In the genomic region with DNA sequence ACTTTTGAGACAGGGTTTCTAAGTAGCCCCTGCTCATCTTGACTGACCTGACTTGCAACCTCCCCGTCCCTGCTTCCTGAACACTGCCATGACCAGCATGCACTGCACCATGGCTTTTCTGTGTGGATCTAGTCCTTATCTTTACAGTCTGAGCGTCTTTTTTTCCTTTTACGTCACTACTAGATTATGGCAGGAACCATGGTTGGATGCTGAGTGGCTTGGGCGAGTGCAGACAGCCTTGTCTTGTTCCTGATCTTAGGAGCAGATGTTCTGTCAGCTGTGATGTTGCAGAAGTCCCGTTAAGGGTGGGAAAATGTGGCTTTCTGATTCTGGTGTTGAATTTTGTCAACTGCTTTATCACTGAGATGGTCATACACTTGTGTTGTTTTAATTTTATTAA, we compare ENCODE assay signal across 8 mouse cellular contexts. TPM values are rescaled to one million over a fixed set of nuclear protein-coding genes. Genes with fewer than 3 reads are reported as not detected.
A peak's percentile ranks its signal among the peaks of the same experiment; 100 is the strongest.
DNase-seq lines count a peak whose midpoint lies in the region; ATAC-seq and TF ChIP-seq lines count a peak whose summit lies in the region.

No protein-coding gene starts in this region.

- H3K27ac ChIP-seq in ES-Bruce4 (ENCODE audit: insufficient read depth, low read length), result peak overlapping the region; percentile 98

- H3K9ac ChIP-seq in ES-Bruce4 (ENCODE audit: low read depth, poor library complexity, severe bottlenecking), result no peak overlapping the region; the same call in 1 of the 2 replicates

- intact Hi-C loops in left cerebral cortex, postnatal 4 days (cut with DNase I), result no loop called here

- H3K4me3 ChIP-seq in ES-Bruce4 (ENCODE audit: low read depth, low read length), result no peak overlapping the region

- H3K4me1 ChIP-seq in ES-Bruce4 (ENCODE audit: control insufficient read depth, insufficient read depth, low read length), result peaks cover 9% of the 10 kb centered on the region

- peaks cover 21% of the 10 kb centered on the region for H3K9me3 ChIP-seq in ES-Bruce4 (replicated peaks; ENCODE audit: control insufficient read depth, insufficient read depth, low read length, poor library complexity, severe bottlenecking)

- ATAC-seq in megakaryocyte progenitor cell, adult 5-6 weeks (replicated peaks; ENCODE audit: poor library complexity), result peak; percentile 66

- no peak for TF ChIP-seq EP300 in ES-Bruce4 (IDR thresholded peaks at IDR 0.05; ENCODE audit: insufficient read depth, low read depth, low read length)

- TF ChIP-seq CTCF in ES-Bruce4 (IDR thresholded peaks at IDR 0.05; ENCODE audit: low read depth, low read length), result no peak

- DNase-seq in c-Kit-positive CD71-positive TER-119-positive erythroid progenitor cells, embryonic 14.5 days (ENCODE audit: low spot score), result peak; percentile 16
- peak; percentile 49 for DNase-seq in heart, postnatal 4 days
- DNase-seq in left cerebral cortex, postnatal 4 days, result no peak
- DNase-seq in cerebellum, adult 18-20 months, result no peak
- no peak for DNase-seq in spleen, postnatal 10 days (ENCODE audit: low spot score in 2 of 2)
- no peak for DNase-seq in cerebellum, postnatal 4 days (ENCODE audit: low spot score in 2 of 2)

- no peaks in the 10 kb centered on the region for H3K27me3 ChIP-seq in ES-Bruce4 (ENCODE audit: control insufficient read depth, insufficient read depth, low read length, poor library complexity, severe bottlenecking)

- H3K36me3 ChIP-seq in ES-Bruce4 (ENCODE audit: control insufficient read depth, insufficient read depth, low read length, poor library complexity, severe bottlenecking), result peaks cover 4% of the 10 kb centered on the region

- no peak for TF ChIP-seq POLR2A in ES-Bruce4 (IDR thresholded peaks at IDR 0.05; ENCODE audit: insufficient read depth, low read length)

RNA-seq across cellular contexts. Expression of gene Trak1, which starts 34.1 kb away (rescaled TPM):
- 40.3 and 44.1 TPM in 2 replicates for polyA plus RNA-seq in ES-Bruce4 (2011; ENCODE audit: insufficient read depth, insufficient read length, low read depth, missing spikeins)
- total RNA-seq in heart, postnatal 4 days (2021), result 100 to 1,000 TPM; 288 to 301 TPM
- total RNA-seq in megakaryocyte progenitor cell, adult 5-6 weeks (2015), result 30.2 and 33.4 TPM in 2 replicates
- 21.0 and 24.0 TPM in 2 replicates for total RNA-seq in megakaryocyte progenitor cell, adult 5-6 weeks (2017)
- 100 to 1,000 TPM; 208 to 215 TPM for total RNA-seq in left cerebral cortex, postnatal 4 days (2021)

RNA-seq across cellular contexts. Expression of gene Ulk4, which starts 54.4 kb away (rescaled TPM):
- polyA plus RNA-seq in ES-Bruce4 (2011; ENCODE audit: insufficient read depth, insufficient read length, low read depth, missing spikeins), result 3.1 and 3.3 TPM in 2 replicates
- total RNA-seq in heart, postnatal 4 days (2021), result 1 to 10 TPM; 2.5 to 2.7 TPM
- 0.25 and 0.68 TPM in 2 replicates for total RNA-seq in megakaryocyte progenitor cell, adult 5-6 weeks (2015)
- 2.8 and 4.7 TPM in 2 replicates for total RNA-seq in megakaryocyte progenitor cell, adult 5-6 weeks (2017)
- 1 to 10 TPM; 7.9 to 8.0 TPM for total RNA-seq in left cerebral cortex, postnatal 4 days (2021)

Comparison
In these comparisons a context has a peak if more than half of its experiments do, and no peak if none do; other contexts are left out.
1. DNase-seq: peak in c-Kit-positive CD71-positive TER-119-positive erythroid progenitor cells, embryonic 14.5 days (single experiment) and heart, postnatal 4 days (single experiment); none in left cerebral cortex, postnatal 4 days (single experiment), cerebellum, adult 18-20 months (0 of 2), spleen, postnatal 10 days (0 of 2) and cerebellum, postnatal 4 days (0 of 2).
2. RNA of gene Trak1, which starts 34.1 kb away (total RNA-seq): 288 to 301 TPM in heart, postnatal 4 days and 208 to 215 TPM in left cerebral cortex, postnatal 4 days; 21.0 to 33.4 TPM in megakaryocyte progenitor cell, adult 5-6 weeks; every median in the first group is over 4 times any median in the second.